Mouse (Mus musculus) frontal cortex, postnatal 14 days (tissue): Measurements from ENCODE around the gene Gpsm1.

Source experiments
- DNase-seq, 2 experiments: peaks; one replicate each; pipeline ENCODE4 v3.0.0; 2022; ENCODE audit warnings: low spot score in 2 of 2

Gene Gpsm1

DNA sequence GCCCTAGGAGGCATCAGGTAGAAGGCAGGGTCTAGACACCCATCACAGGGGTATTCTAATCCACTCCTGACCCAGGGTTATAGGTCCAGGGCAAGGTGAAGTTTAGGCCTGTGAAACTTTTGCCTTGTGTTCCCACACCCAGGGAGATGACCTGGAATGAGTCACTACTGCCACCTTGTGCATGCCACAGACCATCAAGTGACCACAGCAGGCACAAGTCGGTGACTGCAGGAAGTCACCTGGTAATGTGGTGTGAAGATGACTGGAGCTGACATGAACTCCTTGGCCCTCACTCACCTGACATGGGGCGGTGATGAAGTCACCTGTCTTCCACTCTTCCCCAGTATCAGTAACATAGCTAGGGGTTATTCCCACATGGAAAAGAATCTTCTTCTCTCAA, 2.5 kb upstream of the Gpsm1 start:
- DNase-seq, result no peak

DNA sequence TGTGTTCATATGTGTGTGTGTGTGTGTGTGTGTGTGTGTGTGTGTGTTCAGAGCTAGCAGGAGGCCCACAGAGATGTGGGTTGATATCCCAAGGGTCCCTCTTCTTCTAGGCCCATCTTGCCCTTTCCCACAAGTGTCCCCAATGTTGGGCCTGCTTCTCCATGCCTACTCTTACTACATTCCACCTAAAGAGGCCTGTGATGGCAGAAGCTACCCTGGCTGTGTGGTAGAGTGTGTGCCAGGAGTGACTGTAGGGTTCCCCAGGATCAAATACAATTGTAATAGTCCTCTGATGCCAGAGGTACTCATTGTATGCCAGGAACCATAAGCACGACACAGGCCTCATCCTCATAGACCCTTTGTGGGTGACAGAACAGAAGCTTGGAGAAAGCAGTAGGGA, 1.9 kb upstream of the Gpsm1 start:
- DNase-seq, result no peak

DNA sequence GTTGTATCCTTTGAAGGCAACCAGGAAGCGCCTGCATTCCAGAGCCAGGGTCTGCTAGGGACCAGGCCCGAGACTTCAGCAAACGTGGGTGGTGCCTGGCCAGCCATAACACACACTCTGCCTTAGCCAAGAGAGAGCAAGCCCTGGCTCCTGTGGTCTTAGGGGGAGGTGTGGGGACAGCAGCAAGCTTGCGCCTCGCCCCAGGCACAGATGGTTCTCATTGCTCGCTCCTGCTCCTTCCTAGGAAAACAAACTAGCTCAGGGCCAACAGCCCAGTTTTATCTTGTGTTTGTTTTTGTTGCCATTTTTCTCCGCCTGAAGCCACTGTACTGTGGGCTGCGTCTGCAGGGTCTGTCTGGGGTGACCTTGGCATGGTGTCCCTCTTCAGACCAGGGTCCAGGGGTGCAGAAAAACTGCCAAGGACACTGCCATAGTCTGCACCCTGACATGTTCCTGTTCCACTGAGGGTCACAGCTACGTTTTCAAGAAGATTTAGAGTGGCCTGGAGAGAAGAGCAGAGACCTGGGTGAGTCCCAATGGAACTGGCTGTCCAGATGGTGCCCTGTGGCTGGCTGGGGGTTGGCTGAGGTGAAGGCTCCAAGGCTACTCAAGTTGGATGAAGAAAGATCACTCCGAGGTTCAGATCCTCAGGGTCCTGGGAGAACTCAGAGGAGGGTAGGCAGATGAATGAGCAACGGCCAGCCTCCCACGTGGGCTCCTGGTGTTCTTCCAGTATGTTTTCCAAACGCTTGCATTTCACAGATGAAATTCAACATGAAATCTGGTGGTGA, 839 bp upstream of the Gpsm1 start:
- DNase-seq, result no peak

DNA sequence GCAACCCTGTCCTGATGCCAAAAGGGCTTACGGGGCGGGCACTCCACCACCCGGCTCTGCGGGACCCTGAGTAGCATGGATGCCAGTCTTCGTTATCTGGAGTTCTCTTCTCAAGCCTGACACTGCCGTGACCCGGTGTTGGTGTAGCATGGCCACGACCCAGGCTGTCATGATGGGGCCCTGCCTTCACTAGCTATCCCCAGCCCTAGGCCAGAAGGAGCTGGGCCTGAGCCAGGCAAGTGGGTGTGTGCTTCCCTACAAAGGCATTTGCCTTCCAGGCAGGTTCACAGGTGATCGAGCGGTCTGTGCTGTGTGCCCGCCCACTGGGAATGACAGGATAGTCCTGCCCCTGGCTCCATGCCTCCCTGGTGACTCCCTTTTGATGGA, 603 bp downstream of the Gpsm1 start:
- peak in 1 of 2 experiments; percentile 31 for DNase-seq

DNA sequence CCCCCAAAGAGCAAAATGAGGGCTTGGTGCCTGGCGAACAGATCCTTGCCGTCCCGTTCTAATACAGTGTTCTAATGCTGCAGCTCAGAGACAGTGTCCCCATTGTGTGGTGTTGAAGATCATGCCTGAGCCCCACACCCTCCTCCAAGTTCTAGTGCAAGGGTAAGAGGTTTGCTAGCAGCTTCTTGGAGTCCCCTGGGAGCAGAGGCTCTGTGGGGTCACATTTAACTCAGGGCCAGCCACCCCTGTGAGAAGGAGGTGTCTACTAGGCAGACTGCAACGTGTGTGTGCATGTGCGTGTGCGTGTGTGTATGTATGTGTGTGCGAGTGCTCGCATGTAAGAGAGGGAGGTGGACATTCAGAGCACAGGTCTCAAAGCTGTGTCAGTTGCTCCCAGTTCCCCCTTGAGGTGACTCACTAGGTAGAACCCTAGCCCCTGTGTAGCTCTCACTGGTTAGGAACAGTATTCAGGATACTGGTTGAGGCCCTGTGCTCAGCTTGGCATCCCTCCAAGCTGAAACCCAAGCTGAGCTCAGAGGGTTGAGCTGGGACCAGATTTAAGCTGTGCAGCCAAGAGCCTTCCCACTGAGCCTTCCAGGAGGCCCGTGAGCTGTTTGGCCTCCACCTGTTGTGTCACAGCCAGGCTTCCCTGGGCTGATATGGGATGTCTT, 1.4 kb downstream of the Gpsm1 start:
- DNase-seq, result no peak

DNA sequence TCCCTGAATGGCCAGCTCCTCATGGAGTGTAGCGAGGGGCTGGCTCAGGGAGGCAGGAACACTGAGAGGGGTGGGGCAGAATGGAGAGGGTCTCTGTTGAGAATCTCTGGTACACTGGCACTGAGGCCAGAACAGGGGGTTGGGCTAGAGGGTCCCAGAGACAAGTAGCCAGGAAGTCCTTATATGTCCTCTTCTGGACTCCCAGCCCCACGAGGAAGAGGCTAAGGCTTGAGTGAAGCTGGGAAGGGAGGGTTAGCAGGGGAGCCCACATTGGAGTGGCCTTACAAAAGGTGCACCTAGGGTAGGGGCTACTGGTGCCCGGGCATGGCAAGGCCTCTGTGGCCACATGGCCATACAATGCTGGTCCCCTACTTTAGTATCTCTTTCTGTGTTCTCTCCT, 2.1 kb downstream of the Gpsm1 start:
- DNase-seq, result no peak

DNA sequence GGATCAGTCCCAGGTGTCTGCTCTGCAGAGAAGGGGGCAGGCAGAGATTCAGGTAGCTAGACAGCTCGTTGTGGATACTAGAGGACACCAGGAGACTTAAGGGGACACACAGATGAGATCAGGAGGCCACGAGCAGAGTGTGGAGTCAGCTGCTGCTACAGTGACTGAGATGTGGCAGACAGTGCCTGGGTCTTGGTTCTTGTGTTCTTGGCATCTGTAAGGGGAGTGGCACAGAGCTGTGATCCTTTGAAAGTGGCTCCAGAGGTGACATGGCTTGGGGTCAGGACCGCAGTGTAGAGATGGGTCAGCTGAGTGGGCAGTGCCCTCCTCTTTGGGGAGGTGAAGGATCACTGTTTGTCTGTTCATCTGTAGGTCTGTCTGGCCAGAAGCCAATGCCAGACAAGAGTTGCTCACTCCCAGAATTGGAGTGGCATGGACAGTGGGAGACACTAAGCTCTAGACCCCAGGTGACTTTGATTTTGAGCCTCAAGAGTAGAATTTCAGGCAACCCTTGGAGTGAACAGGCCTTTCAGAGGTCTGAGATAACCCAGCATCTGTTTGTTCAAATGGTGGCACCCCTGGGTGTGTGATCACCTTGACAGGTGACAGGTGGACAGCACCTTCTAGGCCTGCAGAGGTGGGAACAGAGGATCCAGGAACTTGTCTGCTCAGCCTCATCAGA, 2.8 kb downstream of the Gpsm1 start:
- DNase-seq, result no peak

DNA sequence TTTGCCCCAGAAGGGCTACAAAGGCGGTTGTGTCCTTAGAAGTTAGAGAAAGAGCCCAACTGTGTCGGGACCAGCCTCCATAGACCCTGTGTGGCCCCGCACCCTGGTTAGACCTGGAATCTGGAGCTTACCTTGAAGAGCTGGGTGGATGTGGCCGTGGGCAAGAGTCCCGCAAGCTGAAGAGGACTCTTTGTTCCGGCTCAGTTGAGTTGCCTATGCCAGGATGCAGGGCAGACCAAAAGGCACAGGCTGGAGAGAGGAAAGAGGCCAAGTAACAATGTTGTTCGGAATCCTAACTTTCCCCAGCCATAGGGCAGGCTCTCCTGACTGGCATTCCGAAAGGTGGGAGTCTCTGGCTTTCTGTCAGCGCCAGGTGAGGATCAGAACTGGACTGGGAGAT, 3.8 kb downstream of the Gpsm1 start:
- DNase-seq, result no peak

DNA sequence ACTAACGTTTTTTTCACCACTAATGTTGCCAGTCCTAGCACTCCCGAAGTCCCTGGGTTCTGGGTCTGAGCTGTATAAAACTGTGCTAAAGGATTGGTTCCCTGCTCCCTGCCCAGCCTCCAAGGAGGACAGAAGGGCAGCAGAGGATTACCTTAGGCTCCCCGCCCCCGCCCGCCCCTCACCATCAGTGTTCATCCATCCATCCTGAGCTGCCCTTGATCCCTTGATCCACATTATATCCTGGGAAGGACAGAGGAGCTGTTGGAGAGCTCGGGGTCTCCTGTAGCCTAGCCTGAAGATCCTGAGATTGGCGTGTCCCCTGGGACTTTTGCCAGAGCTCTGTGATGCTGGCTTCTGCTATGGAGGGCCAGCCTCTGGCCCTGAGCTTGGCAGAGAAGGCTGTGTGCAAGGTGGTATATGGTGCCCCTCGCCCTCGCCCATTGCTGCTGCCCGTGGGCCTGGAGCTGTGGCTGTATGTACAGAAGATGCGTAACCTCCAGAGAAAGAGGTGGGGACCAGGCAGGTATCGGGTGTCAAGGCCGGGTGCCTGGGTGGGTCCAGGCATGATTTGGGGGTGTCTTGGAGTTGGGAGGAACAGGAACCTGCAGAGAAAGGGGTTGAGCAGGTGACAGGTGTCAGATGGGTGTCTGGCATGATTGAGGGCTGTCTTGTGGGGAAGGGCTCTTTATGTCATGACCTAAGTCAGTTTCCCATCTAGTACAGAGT, 4.4 kb downstream of the Gpsm1 start:
- no peak for DNase-seq

DNA sequence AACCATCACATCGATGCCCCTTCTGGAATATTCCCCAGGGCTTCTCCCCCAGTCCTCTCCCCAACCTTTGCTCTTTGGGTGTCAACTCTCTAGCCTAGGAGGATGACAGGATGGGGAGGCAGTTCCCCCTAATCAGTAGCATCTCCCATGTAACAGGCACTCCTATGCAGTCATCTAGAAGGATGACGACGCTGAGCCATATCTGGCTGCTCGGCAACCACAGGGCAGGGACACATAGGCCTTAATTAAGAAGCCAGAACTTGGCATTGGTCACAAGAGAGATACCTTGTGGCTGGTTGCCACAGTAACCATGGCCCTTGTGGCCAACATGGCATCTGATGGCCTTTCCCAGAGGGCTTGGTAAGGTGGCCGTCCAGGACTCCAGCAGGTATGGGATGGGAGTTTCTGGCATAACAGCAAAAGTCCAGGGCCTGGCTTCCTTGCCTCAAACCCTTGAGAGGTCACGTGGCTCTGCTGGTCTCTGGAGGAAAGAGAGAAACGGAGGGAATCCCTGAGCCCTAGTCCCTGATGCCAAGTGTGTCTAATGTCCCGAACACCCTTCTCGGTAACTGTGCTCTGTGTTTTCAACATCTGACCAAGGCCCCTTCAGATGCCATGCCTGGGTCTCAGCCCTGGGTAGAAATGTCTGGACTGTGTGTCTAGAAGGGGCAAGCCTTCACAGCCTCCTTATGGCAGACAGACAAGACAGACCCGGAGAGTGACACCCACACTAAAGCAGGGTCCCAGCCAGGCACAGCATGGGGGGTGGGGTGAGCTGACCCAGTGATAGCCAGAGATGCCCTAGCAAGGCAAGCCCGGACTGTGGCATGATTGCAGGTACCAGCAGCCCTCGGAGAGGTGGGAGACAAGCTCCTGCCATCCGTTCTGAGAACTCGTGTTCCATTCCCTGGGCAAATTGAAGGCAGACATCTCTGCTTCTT, 5.2 kb downstream of the Gpsm1 start:
- no peak for DNase-seq

DNA sequence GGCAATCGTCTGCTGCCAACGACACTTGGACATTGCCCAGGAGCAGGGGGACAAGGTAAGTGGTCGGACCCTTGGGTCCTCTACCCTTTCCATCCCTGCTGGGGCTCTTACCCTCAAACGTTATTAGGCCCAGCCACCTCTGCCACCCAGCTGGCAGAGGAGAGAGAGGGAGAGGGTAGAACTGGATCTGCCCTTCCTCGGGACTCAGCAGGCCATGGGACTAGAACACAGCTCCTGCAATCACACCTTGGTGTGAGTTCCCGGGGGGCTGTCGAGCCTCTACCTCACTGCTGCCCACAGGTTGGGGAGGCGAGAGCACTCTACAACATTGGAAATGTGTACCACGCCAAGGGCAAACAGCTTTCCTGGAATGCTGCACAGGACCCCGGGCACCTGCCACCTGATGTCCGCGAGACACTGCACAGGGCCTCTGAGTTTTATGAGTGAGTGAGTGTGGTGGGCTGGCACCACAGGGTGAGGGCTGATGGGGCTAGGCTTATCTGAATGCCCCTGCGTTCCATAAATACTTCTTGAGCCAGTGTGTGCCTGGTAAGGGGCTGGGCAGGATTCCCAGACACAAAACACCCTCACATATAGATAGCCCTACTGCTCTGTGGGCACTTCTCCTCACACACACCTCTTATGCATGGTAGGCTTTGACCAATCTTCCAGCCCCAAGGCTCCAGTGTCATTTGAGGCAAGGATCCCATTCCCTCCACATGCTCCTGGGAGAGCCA, 8.4 kb downstream of the Gpsm1 start:
- no peak for DNase-seq

DNA sequence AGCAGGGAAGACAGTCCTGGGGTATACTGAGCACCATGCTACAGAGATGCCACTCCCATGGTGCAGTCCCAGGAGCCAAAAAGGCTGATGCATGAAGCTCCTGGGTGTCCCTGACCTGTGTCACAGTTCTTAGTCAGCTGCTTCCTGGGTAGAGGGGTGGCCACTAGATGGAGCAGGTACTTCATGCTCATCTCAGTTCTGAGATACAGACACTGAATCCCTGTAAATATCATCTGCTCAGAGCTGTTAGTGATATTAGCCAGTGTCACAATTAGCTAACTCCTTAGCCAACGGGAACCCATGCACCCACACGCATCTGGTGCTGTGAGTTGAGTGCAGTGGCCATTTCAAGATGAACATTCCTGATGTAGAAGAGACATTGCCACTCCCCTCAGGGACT, 9.6 kb downstream of the Gpsm1 start:
- peak in 1 of 2 experiments; percentile 25 for DNase-seq

DNA sequence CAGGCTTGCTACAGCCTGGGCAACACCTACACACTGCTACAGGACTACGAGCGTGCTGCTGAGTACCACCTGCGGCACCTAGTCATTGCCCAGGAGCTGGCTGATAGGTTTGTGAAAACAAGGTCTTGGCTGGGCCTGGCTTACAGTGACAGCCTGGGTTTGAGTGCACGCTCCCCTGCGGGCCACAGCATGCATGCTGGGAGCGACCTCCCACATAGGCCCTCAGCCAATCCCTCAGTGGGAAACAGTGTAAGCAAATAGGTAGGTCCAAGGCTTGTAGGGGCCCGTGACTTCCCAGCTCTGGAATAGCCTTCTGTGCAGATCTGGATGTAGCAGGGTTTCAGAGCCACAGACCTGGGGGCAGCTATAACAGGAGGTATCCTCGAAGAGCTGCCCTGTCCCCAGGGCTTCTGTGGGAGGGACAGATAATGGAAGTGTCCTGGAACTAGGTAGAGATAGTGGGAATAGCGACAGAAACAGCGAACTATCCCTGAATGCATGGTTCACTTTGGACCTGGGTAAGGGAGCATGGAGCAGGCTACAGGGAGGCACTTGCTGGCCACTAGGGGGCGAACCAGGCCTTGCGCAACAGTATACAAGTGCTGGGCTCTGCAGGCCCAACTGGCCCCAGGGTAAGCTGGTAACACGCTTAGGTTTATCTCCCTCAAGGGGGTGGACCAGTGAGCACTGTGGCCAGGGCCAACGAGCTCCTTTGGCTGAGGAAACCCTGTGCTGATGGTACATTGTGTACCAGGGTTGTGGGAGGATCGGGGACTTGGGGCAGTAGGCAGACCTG, 10.3 kb downstream of the Gpsm1 start:
- peak in 1 of 2 experiments; percentile 17 for DNase-seq

DNA sequence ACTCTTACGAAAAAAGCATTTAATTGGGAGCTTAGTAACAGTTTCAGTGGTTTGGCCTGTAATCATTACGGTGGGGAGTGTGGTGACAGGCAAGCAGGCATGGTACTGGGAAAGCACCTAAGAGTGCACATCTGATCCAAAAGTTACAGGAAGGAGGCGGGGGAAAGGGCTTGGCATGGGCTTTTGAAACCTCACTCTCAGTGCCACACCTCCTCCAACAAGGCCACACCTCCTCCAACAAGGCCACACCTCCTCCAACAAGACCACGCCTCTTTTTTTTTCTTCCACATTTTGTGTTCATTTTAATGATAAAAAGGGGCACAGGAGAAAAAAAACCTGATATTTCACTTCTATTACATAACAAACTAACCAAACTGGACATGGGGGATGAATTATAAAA, 12.5 kb downstream of the Gpsm1 start:
- DNase-seq, result no peak

DNA sequence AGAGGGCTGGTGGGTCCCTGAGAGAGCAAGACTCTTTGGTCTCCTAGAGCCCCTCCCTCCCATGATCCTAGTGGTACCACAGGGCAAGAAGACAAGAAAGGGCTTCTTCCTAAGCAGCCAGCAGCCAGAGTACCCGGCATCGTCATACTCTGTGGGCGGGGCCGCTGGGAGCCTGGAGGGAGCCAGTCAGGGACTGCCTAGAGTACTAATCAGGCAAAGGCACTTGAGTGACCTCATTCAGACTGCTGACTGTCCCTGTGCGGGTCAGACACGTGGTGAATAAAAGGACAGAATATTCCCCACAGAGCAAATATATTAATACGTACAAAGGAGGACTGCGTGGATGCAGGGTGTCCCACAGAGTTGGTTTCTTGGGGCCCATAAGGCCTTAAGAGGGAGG, 14.1 kb downstream of the Gpsm1 start:
- no peak for DNase-seq

DNA sequence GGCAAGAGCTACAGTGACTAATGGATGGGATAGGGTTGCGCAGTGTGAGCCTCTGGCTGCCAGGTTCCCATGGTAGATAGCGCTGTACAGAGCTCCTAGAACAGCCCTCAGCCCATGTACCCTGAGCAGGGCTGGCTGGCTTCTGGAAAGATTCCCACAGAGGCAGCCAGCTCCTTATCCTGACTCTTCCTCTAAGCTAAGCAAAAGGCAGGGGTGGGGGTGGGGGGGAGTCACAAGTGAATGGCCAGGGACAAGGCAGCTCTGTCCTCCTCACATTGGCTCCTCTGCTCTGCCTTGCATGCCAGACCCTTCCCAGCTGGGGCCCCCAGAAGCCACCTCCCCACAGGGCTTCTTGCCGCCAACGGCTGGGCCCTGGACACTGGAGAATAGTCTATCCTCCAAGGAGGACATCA, 14.7 kb downstream of the Gpsm1 start:
- no peak for DNase-seq

DNA sequence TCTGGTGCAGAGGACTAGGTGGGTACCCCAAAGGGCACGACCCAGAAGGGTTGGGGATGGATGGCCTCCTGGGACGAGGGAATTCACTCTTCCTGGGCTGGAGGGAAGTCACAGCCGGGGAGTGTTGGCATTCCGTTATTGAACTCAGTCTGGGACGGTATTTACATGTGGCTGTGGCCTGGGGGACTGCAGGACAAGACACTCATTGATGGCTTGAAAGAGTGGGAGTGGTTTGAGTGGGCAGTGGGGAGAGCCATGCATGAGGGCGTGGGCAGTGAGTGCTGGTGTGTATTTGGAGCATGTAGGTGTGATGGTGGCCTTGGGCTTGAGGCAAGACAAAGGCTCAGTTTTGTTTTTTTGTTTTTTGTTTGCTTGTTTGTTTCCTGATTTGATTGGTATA, 15.4 kb downstream of the Gpsm1 start:
- DNase-seq, result no peak

DNA sequence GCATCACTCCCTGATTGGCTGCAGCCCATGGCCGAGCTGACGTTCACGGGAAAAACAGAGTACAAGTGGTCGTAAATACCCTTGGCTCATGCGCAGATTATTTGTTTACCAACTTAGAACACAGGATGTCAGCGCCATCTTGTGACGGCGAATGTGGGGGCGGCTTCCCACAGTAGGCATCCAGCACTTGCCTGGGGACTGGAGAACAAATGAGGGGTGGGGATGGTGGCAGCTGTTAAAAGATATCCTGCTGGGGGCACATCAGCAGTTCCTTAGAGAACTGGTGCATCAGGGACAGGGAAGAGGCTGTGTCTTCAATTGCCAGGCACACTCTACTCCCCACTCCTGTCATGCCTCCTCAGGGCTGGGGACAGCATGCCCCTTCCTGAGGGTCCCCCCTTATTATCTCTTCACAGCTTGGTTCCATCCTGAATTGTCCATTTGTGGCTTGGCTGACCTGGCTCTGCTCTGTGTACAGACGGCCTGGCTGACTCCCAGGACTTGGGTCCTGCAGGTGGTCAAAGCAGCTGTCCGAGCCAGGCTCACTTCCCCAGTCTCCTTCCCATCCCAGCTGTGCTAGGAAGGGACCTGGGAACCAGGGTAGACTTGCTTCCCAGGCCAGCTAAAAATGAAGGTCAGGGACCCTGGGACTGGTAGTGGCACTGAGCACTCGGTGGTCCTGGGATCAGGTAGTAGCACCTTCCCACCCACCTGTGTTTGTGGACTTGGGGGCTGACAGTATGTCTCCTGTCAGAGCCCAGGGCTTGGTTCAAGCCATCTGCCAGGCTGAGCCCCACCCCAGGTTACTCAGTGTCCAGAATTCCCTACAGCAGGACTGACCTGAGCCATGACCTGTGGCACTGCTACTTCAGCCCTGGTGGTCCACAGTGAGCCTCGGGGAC, 23.2 kb downstream of the Gpsm1 start:
- DNase-seq, result no peak

DNA sequence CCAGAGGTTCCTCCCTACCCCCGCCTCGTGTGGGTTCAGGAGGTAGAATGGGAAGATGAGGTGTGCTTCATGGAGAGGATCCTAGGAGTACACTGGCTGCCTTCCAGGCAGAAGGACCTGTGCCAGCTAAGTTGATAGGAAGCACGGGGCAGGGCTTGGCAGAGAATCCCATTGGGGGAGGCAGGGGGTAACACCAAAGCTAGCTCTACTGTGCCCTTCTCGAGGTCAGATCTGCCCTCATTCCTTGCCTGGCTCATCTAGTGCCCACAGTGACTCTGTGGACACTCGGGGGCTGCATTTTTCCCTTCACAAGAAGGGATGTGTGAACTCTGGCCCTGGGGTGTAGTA, 23.9 kb downstream of the Gpsm1 start:
- DNase-seq, result no peak
